Mouse (Mus musculus): ENCODE data around the gene Stxbp6. TPM values are rescaled to one million over a fixed set of nuclear protein-coding genes. Genes with fewer than 3 reads are reported as not detected.

The Stxbp6 gene
- polyA plus RNA-seq, 1 experiment from 2014 or later = 5.5 TPM

GRCm38 (mm10) chr12:45011436-45012089, 62.9 kb downstream of the Stxbp6 start:
- Histone ChIP-seq H3K9ac (no peak overlapping the region), H3K4me1 (no peaks in the 10 kb centered on the region), H3K27me3 (replicated peaks) (no peaks in the 10 kb centered on the region), H3K4me3 (no peak overlapping the region), H3K4me2 (no peak overlapping the region), H3K27ac (no peak overlapping the region), H3K36me3 (no peaks in the 10 kb centered on the region), H3K9me3 (replicated peaks) (no peaks in the 10 kb centered on the region)
- no peak for ATAC-seq
- WGBS (ENCODE audit: insufficient replicate concordance) = 69% methylated on average over 11 of the region's 11 CpGs

DNA sequence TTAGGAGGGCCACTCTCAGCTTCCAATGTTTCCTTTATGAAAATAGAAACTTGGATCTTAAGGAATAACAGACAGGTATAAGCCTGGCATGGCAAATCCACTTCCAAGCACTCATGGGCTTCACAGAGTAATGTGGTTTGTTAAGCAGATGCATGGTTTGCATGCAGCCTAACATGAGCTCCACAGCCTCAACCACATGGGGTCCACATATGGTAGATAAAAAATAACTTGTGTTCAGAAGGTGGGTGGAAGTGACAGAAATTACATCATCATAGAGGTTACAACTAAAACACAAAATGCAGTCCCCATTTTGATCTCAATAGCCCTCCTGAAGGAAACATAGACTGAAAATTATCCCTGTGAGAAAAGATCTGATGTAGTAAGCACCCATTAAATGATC, 63.5 kb downstream of the Stxbp6 start:
- Histone ChIP-seq H3K27me3 (replicated peaks) (no peaks in the 10 kb centered on the region), H3K4me1 (no peaks in the 10 kb centered on the region), H3K36me3 (no peaks in the 10 kb centered on the region), H3K27ac (no peak overlapping the region), H3K4me2 (no peak overlapping the region), H3K4me3 (no peak overlapping the region), H3K9ac (no peak overlapping the region), H3K9me3 (replicated peaks) (no peaks in the 10 kb centered on the region)
- no peak for ATAC-seq

- WGBS (ENCODE audit: insufficient replicate concordance) = 56% methylated on average over 2 of the region's 2 CpGs
- Histone ChIP-seq H3K4me2 (no peak overlapping the region), H3K36me3 (no peaks in the 10 kb centered on the region), H3K9ac (no peak overlapping the region), H3K27ac (no peak overlapping the region), H3K27me3 (replicated peaks) (no peaks in the 10 kb centered on the region), H3K9me3 (replicated peaks) (no peaks in the 10 kb centered on the region), H3K4me3 (no peak overlapping the region), H3K4me1 (no peaks in the 10 kb centered on the region)
- no peak for ATAC-seq
Observed at GRCm38 (mm10) chr12:45009984-45010611, 64.4 kb downstream of the Stxbp6 start.

- ATAC-seq = no peak
- Histone ChIP-seq H3K9me3 (replicated peaks) (no peaks in the 10 kb centered on the region), H3K27ac (no peak overlapping the region), H3K36me3 (no peaks in the 10 kb centered on the region), H3K4me2 (no peak overlapping the region), H3K4me1 (no peaks in the 10 kb centered on the region), H3K9ac (no peak overlapping the region), H3K27me3 (replicated peaks) (no peaks in the 10 kb centered on the region), H3K4me3 (no peak overlapping the region)
- WGBS (ENCODE audit: insufficient replicate concordance) = 73% methylated on average over 2 of the region's 2 CpGs
Observed at GRCm38 (mm10) chr12:45006569-45006968, 67.9 kb downstream of the Stxbp6 start.

DNA sequence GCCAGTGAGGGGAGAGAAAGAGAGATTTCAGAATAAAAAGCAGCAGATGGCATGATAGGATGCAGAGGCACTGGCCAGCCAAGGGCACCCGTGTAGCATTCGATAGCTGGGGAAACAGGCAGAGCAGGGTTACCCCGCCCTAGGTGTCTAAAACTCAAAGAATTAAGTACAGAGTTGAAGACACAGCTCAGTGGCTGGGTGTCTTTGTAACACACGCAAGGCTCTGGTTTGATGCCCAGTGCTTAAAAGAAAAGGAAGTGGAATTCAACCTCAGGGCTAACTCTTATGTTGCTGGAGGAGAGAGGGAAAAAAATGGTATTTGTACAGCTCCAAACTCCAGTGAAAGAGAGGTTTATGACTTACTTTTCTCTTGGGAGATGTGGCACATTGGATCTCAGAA, 68.5 kb downstream of the Stxbp6 start:
- no peaks in the 10 kb centered on the region for H3K27me3 ChIP-seq (replicated peaks)
- H3K4me3 ChIP-seq = no peak overlapping the region
- ATAC-seq = no peak
- H3K36me3 ChIP-seq = no peaks in the 10 kb centered on the region
- no peak overlapping the region for H3K9ac ChIP-seq
- 68% methylated on average over 4 of the region's 4 CpGs for WGBS (ENCODE audit: insufficient replicate concordance)
- no peaks in the 10 kb centered on the region for H3K9me3 ChIP-seq (replicated peaks)
- H3K4me1 ChIP-seq = no peaks in the 10 kb centered on the region
- H3K27ac ChIP-seq = no peak overlapping the region
- H3K4me2 ChIP-seq = no peak overlapping the region

GRCm38 (mm10) chr12:45001996-45002395, 72.5 kb downstream of the Stxbp6 start:
- WGBS (ENCODE audit: insufficient replicate concordance) = 43% methylated on average over 1 of the region's 1 CpGs
- Histone ChIP-seq H3K27ac (no peak overlapping the region), H3K4me2 (no peak overlapping the region)

GRCm38 (mm10) chr12:44997422-44997821, 77.1 kb downstream of the Stxbp6 start:
- no peaks in the 10 kb centered on the region for H3K9me3 ChIP-seq (replicated peaks)
- H3K9ac ChIP-seq = no peak overlapping the region
- no peak for ATAC-seq
- no peaks in the 10 kb centered on the region for H3K4me1 ChIP-seq
- WGBS (ENCODE audit: insufficient replicate concordance) = 71% methylated on average over 4 of the region's 4 CpGs
- H3K4me3 ChIP-seq = no peak overlapping the region
- 0 out of 2 replicates have a peak overlapping the region, but pooled peaks have one; percentile 27 for H3K27ac ChIP-seq
- no peaks in the 10 kb centered on the region for H3K27me3 ChIP-seq (replicated peaks)
- H3K4me2 ChIP-seq = no peak overlapping the region
- no peaks in the 10 kb centered on the region for H3K36me3 ChIP-seq

More at GRCm38 (mm10) chr12:45001996-45002395, 72.5 kb downstream of the Stxbp6 start:
- no peak overlapping the region for H3K9ac ChIP-seq
- H3K4me1 ChIP-seq = no peaks in the 10 kb centered on the region
- no peaks in the 10 kb centered on the region for H3K27me3 ChIP-seq (replicated peaks)
- ATAC-seq = no peak
- no peaks in the 10 kb centered on the region for H3K36me3 ChIP-seq
- H3K4me3 ChIP-seq = no peak overlapping the region
- no peaks in the 10 kb centered on the region for H3K9me3 ChIP-seq (replicated peaks)

DNA sequence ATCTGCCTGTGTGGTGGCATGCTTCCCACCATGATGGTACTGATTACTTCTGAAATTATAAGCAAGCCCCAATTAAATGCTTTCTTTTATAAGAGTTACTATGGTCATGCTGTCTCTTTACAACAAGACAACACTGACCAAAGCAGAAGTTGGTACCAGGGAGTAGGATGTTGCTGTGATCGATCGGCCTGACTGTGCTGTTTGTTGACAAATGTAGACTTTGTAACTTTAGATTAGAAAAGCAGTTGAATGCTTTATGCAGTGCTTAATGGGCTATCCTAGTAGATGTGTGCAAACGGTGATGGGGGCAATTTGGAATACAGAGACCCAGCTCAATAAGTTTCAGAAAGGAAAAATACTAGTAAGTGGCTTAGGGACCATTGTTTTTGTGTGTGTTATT, 77.6 kb downstream of the Stxbp6 start:
- 72% methylated on average over 3 of the region's 3 CpGs for WGBS (ENCODE audit: insufficient replicate concordance)
- Histone ChIP-seq H3K4me2 (no peak overlapping the region), H3K9ac (no peak overlapping the region), H3K4me1 (no peaks in the 10 kb centered on the region), H3K27ac (no peak overlapping the region), H3K27me3 (replicated peaks) (no peaks in the 10 kb centered on the region), H3K4me3 (no peak overlapping the region), H3K36me3 (no peaks in the 10 kb centered on the region), H3K9me3 (replicated peaks) (no peaks in the 10 kb centered on the region)
- ATAC-seq = no peak

DNA sequence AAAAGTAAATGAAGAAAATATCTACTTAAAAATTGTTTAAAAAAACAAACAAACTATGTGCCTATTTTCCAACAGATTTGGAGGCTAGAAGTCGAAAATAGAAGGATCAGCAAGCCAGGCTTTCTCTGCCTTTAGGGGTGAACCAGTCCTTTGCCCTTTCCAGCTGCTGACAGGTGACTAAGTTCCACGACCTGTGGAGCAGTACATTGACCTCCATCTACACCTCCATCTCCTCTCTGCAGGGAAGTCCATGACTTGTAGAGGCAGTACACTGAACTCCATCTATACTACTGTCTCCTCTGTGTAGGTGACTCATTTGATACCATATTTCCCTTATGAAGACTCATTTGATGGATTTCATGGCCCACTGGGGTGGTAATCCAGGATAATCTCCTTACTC, 78.2 kb downstream of the Stxbp6 start:
- Histone ChIP-seq H3K9me3 (replicated peaks) (no peaks in the 10 kb centered on the region), H3K4me3 (no peak overlapping the region), H3K4me1 (no peaks in the 10 kb centered on the region), H3K27me3 (replicated peaks) (no peaks in the 10 kb centered on the region), H3K4me2 (no peak overlapping the region), H3K27ac (no peak overlapping the region), H3K9ac (no peak overlapping the region), H3K36me3 (no peaks in the 10 kb centered on the region)
- 26% methylated on average over 2 of the region's 2 CpGs for WGBS (ENCODE audit: insufficient replicate concordance)
- ATAC-seq = no peak

GRCm38 (mm10) chr12:44993391-44993790, 81.1 kb downstream of the Stxbp6 start:
- Histone ChIP-seq H3K27me3 (replicated peaks) (no peaks in the 10 kb centered on the region), H3K9me3 (replicated peaks) (no peaks in the 10 kb centered on the region), H3K27ac (no peak overlapping the region), H3K36me3 (no peaks in the 10 kb centered on the region), H3K4me2 (no peak overlapping the region), H3K4me3 (no peak overlapping the region), H3K4me1 (no peaks in the 10 kb centered on the region), H3K9ac (no peak overlapping the region)
- no peak for ATAC-seq
- WGBS (ENCODE audit: insufficient replicate concordance) = 64% methylated on average over 3 of the region's 3 CpGs

DNA sequence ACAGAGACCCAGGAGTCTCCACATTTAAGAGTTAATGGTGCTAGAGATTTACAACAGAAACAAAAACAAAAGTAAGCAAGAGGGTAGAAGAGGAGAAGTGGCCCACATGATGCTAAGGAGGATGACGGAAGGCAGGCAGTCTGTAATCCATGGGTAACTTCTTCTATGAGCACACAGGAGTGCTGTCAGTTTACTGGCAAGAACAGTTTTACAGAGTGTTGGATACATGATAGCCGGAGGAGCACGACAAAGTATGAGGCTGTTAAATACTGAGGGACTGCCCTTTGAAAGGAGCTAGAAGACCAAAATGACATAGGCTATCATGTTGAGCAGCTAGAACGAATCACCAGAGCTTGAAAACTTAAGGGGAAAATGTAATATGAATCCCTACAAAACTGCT, 81.7 kb downstream of the Stxbp6 start:
- H3K27ac ChIP-seq = no peak overlapping the region
- H3K27me3 ChIP-seq (replicated peaks) = no peaks in the 10 kb centered on the region
- no peak overlapping the region for H3K4me2 ChIP-seq
- no peaks in the 10 kb centered on the region for H3K9me3 ChIP-seq (replicated peaks)
- ATAC-seq = no peak
- no peaks in the 10 kb centered on the region for H3K36me3 ChIP-seq
- 75% methylated on average over 4 of the region's 4 CpGs for WGBS (ENCODE audit: insufficient replicate concordance)
- H3K4me1 ChIP-seq = no peaks in the 10 kb centered on the region
- H3K4me3 ChIP-seq = no peak overlapping the region
- H3K9ac ChIP-seq = no peak overlapping the region

DNA sequence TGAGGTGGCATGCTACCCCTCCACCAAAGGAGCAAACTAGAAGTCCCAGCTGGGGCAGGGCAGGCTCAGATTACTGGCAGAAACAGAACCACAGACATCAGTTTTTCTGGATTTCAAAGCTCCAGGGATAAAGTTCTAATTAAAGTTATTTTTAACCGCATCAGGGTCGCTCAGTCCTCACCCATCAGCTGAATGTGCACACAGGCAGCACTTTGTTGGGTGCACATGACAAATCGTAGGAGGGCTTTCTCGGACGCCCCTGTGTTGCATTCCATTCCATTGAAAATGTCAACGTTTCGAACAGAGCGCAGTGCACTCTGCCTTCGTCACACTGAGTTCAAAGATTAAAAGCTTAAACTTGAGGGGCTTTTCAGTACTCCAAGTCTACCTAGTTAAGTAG, 84.1 kb downstream of the Stxbp6 start:
- H3K9me3 ChIP-seq (replicated peaks) = no peaks in the 10 kb centered on the region
- no peaks in the 10 kb centered on the region for H3K4me1 ChIP-seq
- H3K36me3 ChIP-seq = no peaks in the 10 kb centered on the region
- no peak overlapping the region for H3K4me3 ChIP-seq
- 68% methylated on average over 9 of the region's 9 CpGs for WGBS (ENCODE audit: insufficient replicate concordance)
- H3K27me3 ChIP-seq (replicated peaks) = no peaks in the 10 kb centered on the region
- H3K9ac ChIP-seq = no peak overlapping the region
- no peak overlapping the region for H3K4me2 ChIP-seq
- no peak for ATAC-seq
- H3K27ac ChIP-seq = no peak overlapping the region

GRCm38 (mm10) chr12:44989011-44989410, 85.5 kb downstream of the Stxbp6 start:
- 58% methylated on average over 4 of the region's 4 CpGs for WGBS (ENCODE audit: insufficient replicate concordance)

More at GRCm38 (mm10) chr12:44989011-44989410, 85.5 kb downstream of the Stxbp6 start:
- Histone ChIP-seq H3K4me1 (no peaks in the 10 kb centered on the region), H3K9ac (no peak overlapping the region), H3K27me3 (replicated peaks) (no peaks in the 10 kb centered on the region), H3K36me3 (no peaks in the 10 kb centered on the region), H3K9me3 (replicated peaks) (no peaks in the 10 kb centered on the region), H3K4me2 (no peak overlapping the region), H3K4me3 (no peak overlapping the region), H3K27ac (no peak overlapping the region)
- no peak for ATAC-seq
